In the genomic region with DNA sequence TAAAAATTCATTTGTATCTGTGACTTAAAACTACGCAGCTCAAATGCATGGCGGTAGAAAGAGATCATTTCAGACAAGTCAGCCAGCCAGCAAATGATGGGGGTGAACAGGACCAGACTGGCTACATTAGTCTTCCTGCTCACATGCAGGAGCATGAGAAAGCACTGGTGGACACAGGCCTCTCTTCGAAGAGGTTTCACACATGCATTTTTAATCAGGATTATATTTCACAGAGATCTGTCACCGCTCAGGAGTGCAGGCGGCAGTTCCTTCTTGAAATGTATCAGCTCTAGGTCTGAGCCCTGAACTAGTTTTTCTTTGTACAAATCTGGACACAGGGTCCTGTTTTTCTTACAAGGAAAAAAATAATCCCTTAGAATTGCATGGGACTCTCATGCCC, we compare ENCODE assay signal across 24 mouse cellular contexts.
DNase-seq lines count a peak whose midpoint lies in the region; ATAC-seq lines count a peak whose summit lies in the region.
"Had no signal": no experiment of that assay in that cellular context is flagged by ENCODE, and none has a peak within 500 bp of the region (broad histone marks: within the 10 kb centered on the region; RNA-seq: fewer than 3 reads in every experiment).

No protein-coding gene starts in this region.

- no peaks in the 10 kb centered on the region for H3K27me3 ChIP-seq in hindbrain, embryonic 11.5 days (ENCODE audit: control insufficient read depth, insufficient read depth, low read length)
- no peaks in the 10 kb centered on the region for H3K27me3 ChIP-seq in hindbrain, embryonic 12.5 days
- H3K27me3 ChIP-seq in neural tube, embryonic 11.5 days (ENCODE audit: control insufficient read depth, insufficient read depth, low read length): no peaks in the 10 kb centered on the region
- H3K27me3 ChIP-seq in neural tube, embryonic 15.5 days (replicated peaks): no peaks in the 10 kb centered on the region
- no peaks in the 10 kb centered on the region for H3K27me3 ChIP-seq in embryonic facial prominence, embryonic 14.5 days (replicated peaks; ENCODE audit: control insufficient read depth, insufficient read depth, low read length)
- H3K27me3 ChIP-seq: heart, embryonic 15.5 days; liver, embryonic 15.5 days; lung, embryonic 15.5 days; megakaryocyte, embryonic 14.5 days had no signal

- H3K4me2 ChIP-seq in hindbrain, embryonic 11.5 days (replicated peaks; ENCODE audit: low read depth, low read length): no peak overlapping the region
- H3K4me2 ChIP-seq in hindbrain, embryonic 12.5 days (replicated peaks): no peak overlapping the region
- no peak overlapping the region for H3K4me2 ChIP-seq in neural tube, embryonic 11.5 days (ENCODE audit: low read depth)
- H3K4me2 ChIP-seq in neural tube, embryonic 15.5 days: no peak overlapping the region
- H3K4me2 ChIP-seq in embryonic facial prominence, embryonic 14.5 days (ENCODE audit: low read depth, low read length): no peak overlapping the region
- H3K4me2 ChIP-seq: heart, embryonic 15.5 days; liver, embryonic 15.5 days; lung, embryonic 15.5 days had no signal

- H3K36me3 ChIP-seq in hindbrain, embryonic 11.5 days (ENCODE audit: control insufficient read depth, insufficient read depth, low read length): no peaks in the 10 kb centered on the region
- H3K36me3 ChIP-seq in hindbrain, embryonic 12.5 days: no peaks in the 10 kb centered on the region
- H3K36me3 ChIP-seq in neural tube, embryonic 11.5 days (ENCODE audit: control insufficient read depth, insufficient read depth, low read length): no peaks in the 10 kb centered on the region
- no peaks in the 10 kb centered on the region for H3K36me3 ChIP-seq in neural tube, embryonic 15.5 days
- no peaks in the 10 kb centered on the region for H3K36me3 ChIP-seq in embryonic facial prominence, embryonic 14.5 days (ENCODE audit: control insufficient read depth, insufficient read depth, low read length)
- H3K36me3 ChIP-seq: heart, embryonic 15.5 days; liver, embryonic 15.5 days; lung, embryonic 15.5 days had no signal

- no peaks in the 10 kb centered on the region for H3K4me1 ChIP-seq in hindbrain, embryonic 11.5 days (replicated peaks; ENCODE audit: control insufficient read depth, insufficient read depth, low read length)
- H3K4me1 ChIP-seq in hindbrain, embryonic 12.5 days: no peaks in the 10 kb centered on the region
- no peaks in the 10 kb centered on the region for H3K4me1 ChIP-seq in neural tube, embryonic 11.5 days (ENCODE audit: control insufficient read depth, insufficient read depth, low read length)
- no peaks in the 10 kb centered on the region for H3K4me1 ChIP-seq in neural tube, embryonic 15.5 days
- H3K4me1 ChIP-seq in embryonic facial prominence, embryonic 14.5 days (ENCODE audit: control insufficient read depth, insufficient read depth, low read length): no peaks in the 10 kb centered on the region
- H3K4me1 ChIP-seq: heart, embryonic 15.5 days; liver, embryonic 15.5 days; lung, embryonic 15.5 days; megakaryocyte, embryonic 14.5 days had no signal

- 63% methylated on average over 5 of the region's 5 CpGs for WGBS in hindbrain, embryonic 11.5 days
- WGBS in hindbrain, embryonic 12.5 days: 53% methylated on average over 5 of the region's 5 CpGs
- 51% methylated on average over 5 of the region's 5 CpGs for WGBS in neural tube, embryonic 11.5 days
- 64% methylated on average over 5 of the region's 5 CpGs for WGBS in neural tube, embryonic 15.5 days
- 25% methylated on average over 5 of the region's 5 CpGs for WGBS in embryonic facial prominence, embryonic 14.5 days

- H3K9ac ChIP-seq in hindbrain, embryonic 11.5 days (ENCODE audit: low read depth, low read length): no peak overlapping the region
- H3K9ac ChIP-seq in hindbrain, embryonic 12.5 days: no peak overlapping the region
- H3K9ac ChIP-seq in neural tube, embryonic 11.5 days (ENCODE audit: low read length): no peak overlapping the region
- no peak overlapping the region for H3K9ac ChIP-seq in neural tube, embryonic 15.5 days (replicated peaks)
- no peak overlapping the region for H3K9ac ChIP-seq in embryonic facial prominence, embryonic 14.5 days (ENCODE audit: low read depth, low read length)
- H3K9ac ChIP-seq: forebrain, postnatal 0 days; heart, embryonic 15.5 days; liver, embryonic 15.5 days; lung, embryonic 15.5 days had no signal

- H3K27ac ChIP-seq in hindbrain, embryonic 11.5 days (ENCODE audit: low read depth, low read length): no peak overlapping the region
- no peak overlapping the region for H3K27ac ChIP-seq in hindbrain, embryonic 12.5 days
- H3K27ac ChIP-seq in neural tube, embryonic 11.5 days (ENCODE audit: low read depth, low read length): no peak overlapping the region
- no peak overlapping the region for H3K27ac ChIP-seq in neural tube, embryonic 15.5 days (replicated peaks)
- H3K27ac ChIP-seq in embryonic facial prominence, embryonic 14.5 days (replicated peaks; ENCODE audit: low read depth, low read length): no peak overlapping the region; the same call in 1 of the 2 replicates
- H3K27ac ChIP-seq: heart, embryonic 15.5 days; left cerebral cortex, adult 2 months; liver, embryonic 15.5 days; lung, embryonic 15.5 days had no signal

- no peaks in the 10 kb centered on the region for H3K9me3 ChIP-seq in hindbrain, embryonic 11.5 days (ENCODE audit: control insufficient read depth, low read length)
- no peaks in the 10 kb centered on the region for H3K9me3 ChIP-seq in hindbrain, embryonic 12.5 days (replicated peaks)
- H3K9me3 ChIP-seq in neural tube, embryonic 11.5 days (ENCODE audit: control insufficient read depth, low read length): no peaks in the 10 kb centered on the region
- no peaks in the 10 kb centered on the region for H3K9me3 ChIP-seq in neural tube, embryonic 15.5 days (replicated peaks)
- H3K9me3 ChIP-seq in embryonic facial prominence, embryonic 14.5 days (ENCODE audit: control insufficient read depth, low read length): no peaks in the 10 kb centered on the region
- H3K9me3 ChIP-seq: heart, embryonic 15.5 days; liver, embryonic 15.5 days; lung, embryonic 15.5 days had no signal

- no peak overlapping the region for H3K4me3 ChIP-seq in hindbrain, embryonic 11.5 days (ENCODE audit: low read depth, low read length)
- H3K4me3 ChIP-seq in hindbrain, embryonic 12.5 days: no peak overlapping the region
- H3K4me3 ChIP-seq in neural tube, embryonic 11.5 days (ENCODE audit: low read depth, low read length): no peak overlapping the region
- no peak overlapping the region for H3K4me3 ChIP-seq in neural tube, embryonic 15.5 days (replicated peaks)
- H3K4me3 ChIP-seq in embryonic facial prominence, embryonic 14.5 days (ENCODE audit: low read depth, low read length): no peak overlapping the region
- H3K4me3 ChIP-seq: heart, embryonic 15.5 days; left cerebral cortex, adult 2 months; liver, embryonic 15.5 days; lung, embryonic 15.5 days; megakaryocyte, embryonic 14.5 days had no signal

- ATAC-seq in hindbrain, embryonic 11.5 days (ENCODE audit: low FRiP score): no peak; the same call in 1 of the 2 replicates
- ATAC-seq in hindbrain, embryonic 12.5 days (ENCODE audit: low FRiP score): no peak
- ATAC-seq in neural tube, embryonic 11.5 days (ENCODE audit: insufficient read depth, low FRiP score, low TSS enrichment): no peak
- ATAC-seq in neural tube, embryonic 15.5 days (ENCODE audit: low FRiP score): no peak
- no peak for ATAC-seq in embryonic facial prominence, embryonic 14.5 days (ENCODE audit: low read depth)
- ATAC-seq: CD4-positive, CD25-positive, alpha-beta regulatory T cell, adult 4 months; forebrain, postnatal 0 days; intestine, postnatal 0 days had no signal

- peak; percentile 4 for DNase-seq in hindbrain, embryonic 11.5 days (ENCODE audit: low spot score)
- peak; percentile 27 for DNase-seq in neural tube, embryonic 11.5 days (ENCODE audit: low spot score)
- peak; percentile 34 for DNase-seq in embryonic facial prominence, embryonic 14.5 days (ENCODE audit: low spot score)
- peak; percentile 46 for DNase-seq in retina, postnatal 1 day
- DNase-seq in c-Kit-positive CD71-positive TER-119-positive erythroid progenitor cells, embryonic 14.5 days (ENCODE audit: low spot score): no peak
- DNase-seq in gastrocnemius, adult 18-20 months (ENCODE audit: low spot score): no peak
- DNase-seq: adrenal gland, postnatal 14 days; cerebellum, adult 9-11 months; forebrain, postnatal 0 days; heart, postnatal 4 days; kidney, postnatal 36 days; liver; lung, postnatal 36 days; right cerebral cortex, postnatal 4 days; thymus, postnatal 14 days had no signal

Comparison
In these comparisons a context has a peak if more than half of its experiments do, and no peak if none do; other contexts are left out.
1. DNase-seq: peak in hindbrain, embryonic 11.5 days (single experiment), neural tube, embryonic 11.5 days (single experiment), embryonic facial prominence, embryonic 14.5 days (single experiment) and retina, postnatal 1 day (single experiment); none in c-Kit-positive CD71-positive TER-119-positive erythroid progenitor cells, embryonic 14.5 days (single experiment) and gastrocnemius, adult 18-20 months (single experiment).